Mouse (Mus musculus): ENCODE measurements around the gene Lrrc71.

DNA sequence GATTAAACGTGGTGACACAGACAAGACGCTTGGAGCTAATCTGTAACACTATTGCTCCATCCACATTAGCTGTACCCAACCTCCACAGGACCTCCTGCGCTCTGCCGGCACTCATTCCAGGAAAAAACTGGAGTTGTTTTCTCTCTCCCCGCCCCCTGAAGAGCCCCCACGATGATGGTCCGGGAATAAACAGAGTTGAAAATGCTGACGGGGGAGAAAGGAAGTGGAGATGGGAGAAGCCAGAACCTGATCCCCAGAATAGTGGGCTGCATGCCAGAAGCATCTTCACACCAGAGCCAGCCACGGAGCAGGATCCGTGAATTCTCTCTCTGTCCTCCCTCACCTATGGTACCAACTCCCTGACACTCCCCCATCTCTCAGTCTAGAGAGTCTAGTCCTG is 16.1 kb upstream of the Lrrc71 start:
- no peak for TF ChIP-seq CTCF (IDR thresholded peaks at IDR 0.05; ENCODE audit: low read depth)
- no peak for TF ChIP-seq EP300 (IDR thresholded peaks at IDR 0.05; ENCODE audit: low read depth)
